Mouse (Mus musculus) thymus, postnatal 36 days (tissue): Measurements from ENCODE around the gene Srl.
"Not testable (repeated sequence)": the region's sequence is repeated elsewhere in the genome, so short reads cannot be mapped to it uniquely, and the experiment has no call there.

Experiments used
- DNase-seq, 2 experiments: peaks; one replicate each; pipeline ENCODE4 v3.0.0; 2022; ENCODE audit warnings: mixed read lengths in 2 of 2

Srl gene

GRCm38 (mm10) chr16:4517906-4518305, 23.7 kb downstream of the Srl start:
- no peak for DNase-seq

- DNase-seq: no peak
Observed at GRCm38 (mm10) chr16:4514383-4514782, 27.2 kb downstream of the Srl start.

GRCm38 (mm10) chr16:4512661-4513438, 28.8 kb downstream of the Srl start:
- DNase-seq: peak; percentile 34 to 45

GRCm38 (mm10) chr16:4511371-4511770, 30.2 kb downstream of the Srl start:
- no peak for DNase-seq

GRCm38 (mm10) chr16:4506181-4506580, 35.4 kb downstream of the Srl start:
- DNase-seq: no peak

- no peak for DNase-seq
Observed at GRCm38 (mm10) chr16:4503495-4503894, 38.1 kb downstream of the Srl start.

- DNase-seq: no peak
Observed at GRCm38 (mm10) chr16:4502568-4502967, 39.0 kb downstream of the Srl start.

GRCm38 (mm10) chr16:4501703-4502102, 39.9 kb downstream of the Srl start:
- no peak for DNase-seq

- DNase-seq: no peak
Observed at GRCm38 (mm10) chr16:4500598-4501385, 40.8 kb downstream of the Srl start.

GRCm38 (mm10) chr16:4497762-4498607, 43.6 kb downstream of the Srl start:
- no peak for DNase-seq

GRCm38 (mm10) chr16:4496470-4496869, 45.1 kb downstream of the Srl start:
- no peak for DNase-seq

- peak in 1 of 2 experiments; percentile 40 for DNase-seq
Observed at GRCm38 (mm10) chr16:4495861-4496260, 45.8 kb downstream of the Srl start.

- no peak for DNase-seq
Observed at GRCm38 (mm10) chr16:4492777-4493563, 48.6 kb downstream of the Srl start.

- peak; percentile 74 to 83 for DNase-seq
Observed at GRCm38 (mm10) chr16:4489114-4489624, 52.4 kb downstream of the Srl start.

GRCm38 (mm10) chr16:4480616-4481265, 60.9 kb downstream of the Srl start:
- DNase-seq: no peak

GRCm38 (mm10) chr16:4477591-4478215, 63.9 kb downstream of the Srl start:
- DNase-seq: no peak

- peak; percentile 95 to 98 for DNase-seq
Observed at GRCm38 (mm10) chr16:4474882-4475803, 66.5 kb downstream of the Srl start.

- not testable (repeated sequence) for DNase-seq
Observed at GRCm38 (mm10) chr16:4474040-4474881, 67.4 kb downstream of the Srl start.

- no peak for DNase-seq
Observed at GRCm38 (mm10) chr16:4473231-4473630, 68.4 kb downstream of the Srl start.
